Mouse (Mus musculus) CD4-positive naive resting alpha-beta T cell, adult 57 days (primary cell): ENCODE data around the gene Wbp2. TPM values are rescaled to one million over a fixed set of nuclear protein-coding genes. Genes with fewer than 3 reads are reported as not detected.

Source experiments
- total RNA-seq: library from RNA; stranded (reverse); gene quantifications from one replicate; pipeline ENCODE4 v1.2.4, GENCODE M21; 2023

The Wbp2 gene
- 174 TPM for total RNA-seq

GRCm38 (mm10) chr11:116086258-116087193, at the start of gene Wbp2:
Gene Wbp2, minus strand, starts transcription at chr11:116086995.

GRCm38 (mm10) chr11:116130488-116131205, 43.9 kb upstream of the Wbp2 start, which contains the start of gene Trim65:
Gene Trim65, minus strand, starts transcription at chr11:116131128.

GRCm38 (mm10) chr11:116127156-116127980, 40.6 kb upstream of the Wbp2 start, which contains the start of gene Trim47:
Gene Trim47, minus strand, starts transcription at chr11:116127210.

GRCm38 (mm10) chr11:116077446-116078204, 9.2 kb downstream of the Wbp2 start, which contains the start of gene Unc13d:
Gene Unc13d, minus strand, starts transcription at chr11:116077961.

GRCm38 (mm10) chr11:116030088-116030897, 56.5 kb downstream of the Wbp2 start, which contains the start of gene Unk:
Gene Unk, plus strand, starts transcription at chr11:116030322.

Other genes starting within 250 kb of the Wbp2 start
- gene Myo15b, start 228.6 kb downstream of the Wbp2 start, total RNA-seq, result not detected
- not detected for gene Smim5, start 187.0 kb downstream of the Wbp2 start, total RNA-seq
- gene Smim6, start 175.0 kb downstream of the Wbp2 start, total RNA-seq, result not detected
- gene Sap30bp, start 153.7 kb downstream of the Wbp2 start, total RNA-seq, result 33.5 TPM
- 20.7 TPM for gene Recql5, start 153.5 kb downstream of the Wbp2 start, total RNA-seq
- gene Itgb4, start 112.3 kb downstream of the Wbp2 start, total RNA-seq, result 0.59 TPM
- 15.2 TPM for gene Galk1, start 74.3 kb downstream of the Wbp2 start, total RNA-seq
- 1,631 TPM for gene H3f3b, start 59.0 kb downstream of the Wbp2 start, total RNA-seq
- 58.6 TPM for gene Unk, start 56.7 kb downstream of the Wbp2 start, total RNA-seq
- gene Unc13d, start 9.0 kb downstream of the Wbp2 start, total RNA-seq, result 85.3 TPM
- 1.8 TPM for gene Trim47, start 40.2 kb upstream of the Wbp2 start, total RNA-seq
- gene Trim65, start 44.1 kb upstream of the Wbp2 start, total RNA-seq, result 39.2 TPM
- 59.1 TPM for gene Mrpl38, start 51.9 kb upstream of the Wbp2 start, total RNA-seq
- gene Fbf1, start 81.2 kb upstream of the Wbp2 start, total RNA-seq, result 27.4 TPM
- gene Ten1, start 111.9 kb upstream of the Wbp2 start, total RNA-seq, result 43.3 TPM
- gene Acox1, start 112.0 kb upstream of the Wbp2 start, total RNA-seq, result 24.0 TPM
- 0.44 TPM for gene Evpl, start 151.1 kb upstream of the Wbp2 start, total RNA-seq
- gene Srp68, start 187.2 kb upstream of the Wbp2 start, total RNA-seq, result 67.5 TPM
- gene Galr2, start 193.9 kb upstream of the Wbp2 start, total RNA-seq, result not detected
- 60.6 TPM for gene Exoc7, start 220.2 kb upstream of the Wbp2 start, total RNA-seq
- gene Foxj1, start 248.4 kb upstream of the Wbp2 start, total RNA-seq, result not detected